Mouse (Mus musculus): Measurements from ENCODE around the gene Mgme1.

GRCm38 (mm10) chr2:144330352-144330959 lies 60.0 kb downstream of the Mgme1 start:
- no peak for TF ChIP-seq CTCF (conservative IDR thresholded peaks at IDR 0.05; ENCODE audit: low read length)
- no peak for TF ChIP-seq NANOG (IDR thresholded peaks at IDR 0.05; ENCODE audit: borderline replicate concordance, low read length)

Measured in E14TG2a.4 (cell line).